Mouse (Mus musculus) liver, adult 2 months (tissue): ENCODE measurements at regions not wholly inside any gene's neighbourhood (a gene's known extent, or its start where the extent isn't known, plus 50 kb on each side); places are given as distances from the start of the nearest gene placed in this dataset.

Experiments
- CTCF ChIP-seq: fragments of 200-500 bp; IDR thresholded peaks from 2 replicates; pipeline ENCODE4 v1.5.1; 2011; ENCODE audit warnings: low read depth, low read length, control low read depth
- POLR2A ChIP-seq: fragments of 200-500 bp; IDR thresholded peaks from 2 replicates; pipeline ENCODE4 v1.6.1; 2011; ENCODE audit warnings: low read length, control low read depth; ENCODE audit not compliant: insufficient read depth; ENCODE audit errors: extremely low read depth

- TF ChIP-seq POLR2A (no peak), CTCF (no peak)
Measured at GRCm38 (mm10) chr16:77173026-77173692, 159.7 kb downstream of the Usp25 start.
